ENCODE assay signal across 30 mouse cellular contexts in genomic region chr13:85720314-85720713, GRCm38 (mm10).
"Had no signal": no experiment of that assay in that cellular context is flagged by ENCODE, and none has a peak within 500 bp of the region (broad histone marks: within the 10 kb centered on the region; RNA-seq: fewer than 3 reads in every experiment).

No protein-coding gene starts in this region.

- H3K4me2 ChIP-seq: limb, embryonic 12.5 days; limb, embryonic 13.5 days; limb, embryonic 15.5 days; liver, embryonic 11.5 days; liver, embryonic 12.5 days; liver, embryonic 13.5 days; liver, embryonic 15.5 days; lung, embryonic 14.5 days; lung, embryonic 15.5 days; midbrain, embryonic 11.5 days; midbrain, embryonic 12.5 days; midbrain, embryonic 13.5 days; midbrain, embryonic 15.5 days; neural tube, embryonic 12.5 days had no signal

- H3K4me3 ChIP-seq: limb, embryonic 10.5 days; limb, embryonic 12.5 days; limb, embryonic 13.5 days; limb, embryonic 15.5 days; liver, embryonic 12.5 days; liver, embryonic 13.5 days; liver, embryonic 15.5 days; lung, embryonic 15.5 days; megakaryocyte, embryonic 14.5 days; midbrain, embryonic 10.5 days; midbrain, embryonic 12.5 days; midbrain, embryonic 13.5 days; midbrain, embryonic 15.5 days; myocyte; neural tube, embryonic 12.5 days had no signal

- H3K27me3 ChIP-seq: limb, embryonic 12.5 days; limb, embryonic 13.5 days; limb, embryonic 15.5 days; liver, embryonic 12.5 days; liver, embryonic 13.5 days; liver, embryonic 15.5 days; lung, embryonic 15.5 days; megakaryocyte, embryonic 14.5 days; midbrain, embryonic 12.5 days; midbrain, embryonic 13.5 days; midbrain, embryonic 15.5 days; neural tube, embryonic 12.5 days had no signal

- H3K9me3 ChIP-seq: limb, embryonic 10.5 days; limb, embryonic 12.5 days; limb, embryonic 13.5 days; limb, embryonic 15.5 days; liver, embryonic 12.5 days; liver, embryonic 13.5 days; liver, embryonic 15.5 days; lung, embryonic 15.5 days; megakaryocyte, embryonic 14.5 days; midbrain, embryonic 10.5 days; midbrain, embryonic 12.5 days; midbrain, embryonic 13.5 days; midbrain, embryonic 15.5 days; neural tube, embryonic 12.5 days had no signal

- H3K4me1 ChIP-seq: limb, embryonic 10.5 days; limb, embryonic 12.5 days; limb, embryonic 13.5 days; limb, embryonic 15.5 days; liver, embryonic 12.5 days; liver, embryonic 13.5 days; liver, embryonic 15.5 days; lung, embryonic 15.5 days; megakaryocyte, embryonic 14.5 days; midbrain, embryonic 10.5 days; midbrain, embryonic 12.5 days; midbrain, embryonic 13.5 days; midbrain, embryonic 15.5 days; neural tube, embryonic 12.5 days had no signal

- H3K9ac ChIP-seq: limb, embryonic 12.5 days; limb, embryonic 13.5 days; limb, embryonic 15.5 days; liver, embryonic 12.5 days; liver, embryonic 13.5 days; liver, embryonic 14.5 days; liver, embryonic 15.5 days; liver, postnatal 0 days; lung, embryonic 14.5 days; lung, embryonic 15.5 days; midbrain, embryonic 12.5 days; midbrain, embryonic 13.5 days; midbrain, embryonic 15.5 days; neural tube, embryonic 12.5 days had no signal

- H3K27ac ChIP-seq: limb, embryonic 10.5 days; limb, embryonic 12.5 days; limb, embryonic 13.5 days; limb, embryonic 15.5 days; liver, embryonic 12.5 days; liver, embryonic 13.5 days; liver, embryonic 14.5 days; liver, embryonic 15.5 days; lung, embryonic 15.5 days; macrophage; midbrain, embryonic 10.5 days; midbrain, embryonic 12.5 days; midbrain, embryonic 13.5 days; midbrain, embryonic 15.5 days; neural tube, embryonic 12.5 days had no signal

- DNase-seq: left cerebral cortex, postnatal 4 days; liver; liver, embryonic 13.5 days; liver, postnatal 0 days; lung, adult 18-20 months; lung, adult 2 months; lung, embryonic 14.5 days; lung, postnatal 10 days; lung, postnatal 14 days; lung, postnatal 36 days; lung, postnatal 4 days; midbrain, embryonic 14.5 days had no signal

- H3K36me3 ChIP-seq: limb, embryonic 10.5 days; limb, embryonic 12.5 days; limb, embryonic 13.5 days; limb, embryonic 15.5 days; liver, embryonic 12.5 days; liver, embryonic 13.5 days; liver, embryonic 15.5 days; lung, embryonic 15.5 days; midbrain, embryonic 10.5 days; midbrain, embryonic 12.5 days; midbrain, embryonic 13.5 days; midbrain, embryonic 15.5 days; neural tube, embryonic 12.5 days had no signal
